Mouse (Mus musculus): ENCODE measurements around the gene Fkbp9. TPM values are rescaled to one million over a fixed set of nuclear protein-coding genes. Genes with fewer than 3 reads are reported as not detected.

Fkbp9 gene
- total RNA-seq, 2 experiments from 2014 or later, result 92.6 to 92.7 TPM

DNA sequence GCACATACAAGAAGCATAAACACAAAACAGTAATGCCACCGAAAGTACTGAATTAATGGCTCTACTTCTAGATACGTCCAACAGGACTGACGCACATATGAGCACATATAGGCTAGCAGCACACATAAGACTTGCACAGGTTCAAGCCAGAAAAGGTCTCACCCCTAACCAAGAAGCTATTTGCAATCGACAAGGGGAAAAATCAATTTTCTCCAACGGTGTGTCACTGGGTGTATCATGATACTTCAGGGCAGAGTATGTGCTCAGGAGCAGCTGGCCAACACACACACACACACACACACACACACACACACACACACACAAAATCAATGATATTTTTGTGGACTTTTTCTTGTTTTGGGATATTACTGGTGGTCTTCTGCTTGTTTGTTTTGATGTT is 73.6 kb downstream of the Fkbp9 start:
- DNase-seq, result no peak

DNA sequence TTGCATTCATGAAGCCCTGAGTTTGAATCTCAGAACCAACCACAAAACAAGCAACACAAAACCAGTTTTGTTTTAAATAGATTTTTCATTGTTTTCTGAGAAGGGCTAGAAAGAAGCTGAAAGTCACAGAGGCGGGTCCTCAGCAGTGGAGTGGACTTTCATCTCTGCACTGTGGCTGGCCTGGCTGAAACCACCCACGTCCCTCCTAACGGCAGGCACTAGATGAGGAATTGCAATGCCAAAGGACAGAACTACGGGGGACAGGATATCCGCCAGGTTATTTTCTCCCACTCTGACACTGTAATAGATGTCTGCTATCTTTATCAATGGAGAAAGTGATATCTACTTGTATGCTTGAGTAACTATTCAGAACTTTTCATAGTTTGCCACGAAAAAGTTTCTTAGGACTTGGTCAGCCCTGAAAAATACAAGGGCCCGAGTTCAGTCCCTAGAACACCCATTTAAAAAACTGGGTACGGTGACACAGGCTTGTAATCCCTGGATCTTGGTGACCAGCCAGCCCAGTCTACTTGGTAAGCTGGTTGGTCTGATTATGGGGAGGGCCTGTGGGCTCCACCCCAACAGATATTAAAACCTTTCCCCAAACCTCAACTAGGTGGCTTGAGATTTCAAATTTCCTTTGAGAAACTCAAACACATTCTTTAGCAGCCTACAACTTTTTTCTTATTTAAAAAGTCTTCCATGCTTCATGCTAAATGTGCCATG is 74.4 kb downstream of the Fkbp9 start:
- no peak for DNase-seq

GRCm38 (mm10) chr6:56907973-56908372 is 76.1 kb downstream of the Fkbp9 start:
- DNase-seq, result no peak

DNA sequence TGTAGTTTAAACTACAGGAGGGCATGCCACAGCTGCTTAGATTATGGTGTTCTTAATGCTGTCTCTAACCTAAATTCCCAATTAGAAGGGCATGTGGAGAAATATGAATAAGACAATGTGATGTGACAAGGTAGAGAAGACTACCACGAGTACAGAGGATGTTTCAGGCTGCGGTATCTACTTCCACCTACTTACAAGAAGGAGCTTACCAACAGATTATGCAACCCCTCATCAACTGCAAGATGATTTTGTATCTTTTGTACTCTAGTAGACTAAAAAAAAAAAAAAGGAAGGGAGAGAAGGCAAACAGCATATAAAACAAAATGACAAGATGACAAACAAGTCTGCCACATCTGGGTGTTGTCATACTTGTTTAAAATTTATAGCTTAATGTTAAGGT is 76.5 kb downstream of the Fkbp9 start:
- no peak for DNase-seq

- DNase-seq, result peak; percentile 82
Measured at GRCm38 (mm10) chr6:56908912-56909311, 77.1 kb downstream of the Fkbp9 start.

- DNase-seq, result no peak
Measured at GRCm38 (mm10) chr6:56910910-56911309, 79.1 kb downstream of the Fkbp9 start.

DNA sequence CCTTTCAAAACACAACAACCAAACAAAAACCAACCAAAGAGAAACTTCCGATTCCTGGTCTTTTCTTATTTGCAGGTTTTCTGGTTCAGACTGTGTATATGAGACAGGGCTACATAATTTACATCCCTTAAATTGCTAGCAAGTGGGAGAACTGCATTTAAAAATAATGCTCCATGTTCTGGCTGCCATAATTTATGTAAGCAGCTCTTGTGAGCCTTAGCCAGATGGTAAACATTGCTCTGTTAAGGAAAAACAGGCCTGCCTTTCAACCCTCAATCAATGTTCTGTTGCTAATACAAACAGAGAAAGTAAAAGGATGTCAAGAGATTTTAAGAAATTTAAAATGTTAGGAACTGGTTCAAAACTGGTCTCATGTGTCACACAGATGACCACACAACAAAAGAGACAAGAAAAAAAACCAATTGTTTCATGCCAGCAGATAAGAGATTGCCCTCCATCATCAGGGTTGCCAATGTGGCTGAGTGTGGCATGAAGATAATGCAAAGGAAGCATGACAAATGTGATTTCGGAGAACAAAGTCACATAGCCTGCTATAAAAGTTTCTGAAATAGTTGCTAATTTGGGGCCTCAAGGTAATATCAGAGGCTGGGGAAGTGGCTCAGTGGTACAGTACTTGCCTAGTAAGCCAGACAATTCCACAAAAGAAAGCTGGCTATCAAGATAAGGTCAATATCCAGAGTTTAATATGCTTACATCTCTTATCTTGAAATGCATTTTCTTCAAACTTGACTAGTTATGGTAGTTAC is 81.4 kb downstream of the Fkbp9 start:
- DNase-seq, result no peak

DNA sequence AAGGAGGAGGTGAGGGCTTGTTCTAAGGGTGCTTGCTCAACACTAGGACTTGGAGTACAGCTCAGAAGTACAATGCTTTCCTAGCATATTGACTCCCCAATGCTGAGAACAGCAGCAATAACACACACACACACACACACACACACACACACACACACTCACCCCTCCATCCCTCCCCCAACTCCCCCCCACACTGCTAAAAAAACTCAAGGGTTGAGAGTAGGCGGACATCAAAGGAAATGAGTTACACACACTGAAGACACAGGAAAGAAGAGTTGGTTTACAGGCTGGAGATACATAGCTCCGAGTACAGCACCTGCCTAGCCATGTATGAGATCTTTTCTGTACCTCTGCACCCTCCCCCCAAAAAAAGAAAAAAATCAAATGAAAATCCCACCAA is 84.4 kb downstream of the Fkbp9 start:
- no peak for DNase-seq

DNA sequence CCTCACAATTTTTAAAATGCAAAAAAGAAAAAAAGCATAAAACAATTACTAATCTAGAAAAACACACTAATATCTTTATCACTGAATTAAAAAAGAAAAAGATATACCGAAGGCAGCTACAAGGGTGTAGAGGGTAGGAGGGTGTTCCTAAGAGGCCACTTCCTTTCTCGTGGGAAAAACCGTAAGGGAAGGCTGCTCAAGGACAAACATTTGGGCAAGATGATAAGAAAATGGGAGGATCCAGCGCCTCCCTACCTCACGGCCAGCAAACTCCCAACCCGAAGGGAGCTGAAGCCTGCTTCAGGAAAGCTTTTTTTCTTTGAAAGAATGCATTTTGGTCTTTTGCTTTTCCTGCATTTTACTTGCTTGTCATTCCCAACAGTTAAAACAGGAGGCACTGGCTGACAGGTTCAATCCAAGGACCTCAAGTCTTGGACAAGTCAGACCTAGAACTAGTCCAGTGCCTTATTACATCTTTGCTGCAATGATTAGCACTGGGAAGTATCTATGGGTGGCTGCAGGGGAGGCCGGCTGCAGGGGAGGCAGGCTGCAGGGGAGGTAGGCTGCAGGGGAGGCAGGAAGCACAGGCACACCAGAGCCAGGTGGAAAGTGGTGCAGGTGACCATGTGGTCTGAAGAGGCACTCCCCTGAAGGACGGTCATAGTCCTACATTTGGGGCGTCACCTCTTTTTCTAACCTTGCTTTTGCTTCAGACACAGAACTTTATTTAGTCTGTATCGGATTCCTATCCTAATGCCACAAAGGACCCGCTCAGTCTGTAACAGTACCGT is 85.9 kb downstream of the Fkbp9 start:
- peak; percentile 14 for DNase-seq

DNA sequence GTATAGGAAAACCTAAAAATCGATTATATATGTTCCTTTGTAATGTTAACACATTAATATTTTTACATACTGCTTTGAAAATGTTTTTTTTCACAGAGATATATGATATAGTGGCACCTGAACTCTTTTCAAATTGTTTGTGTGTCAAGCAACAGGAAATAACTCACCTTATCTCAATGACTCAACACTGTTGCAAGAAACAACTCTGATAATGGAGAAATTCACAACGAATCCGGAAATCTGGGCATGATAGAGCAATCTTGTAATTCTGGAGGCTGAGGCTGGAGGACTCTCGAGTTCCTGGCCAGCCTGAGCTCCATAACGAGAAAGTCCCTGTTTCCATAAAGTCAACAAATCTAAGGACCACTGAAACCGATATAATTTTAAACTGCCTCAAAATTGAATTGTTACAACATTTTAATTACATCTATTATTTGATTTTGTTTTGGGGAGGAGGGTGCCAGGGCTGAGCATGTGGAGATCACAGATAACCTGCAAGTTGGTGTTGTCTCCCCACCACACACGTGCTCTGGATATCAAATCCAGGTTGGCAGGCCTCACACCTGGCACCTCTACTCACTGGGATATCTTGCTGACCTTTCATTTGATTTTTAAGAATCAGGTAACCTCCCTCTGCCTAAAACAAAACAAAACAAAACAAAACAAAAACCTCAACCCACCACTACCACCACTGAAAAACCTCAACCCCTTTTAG is 87.6 kb downstream of the Fkbp9 start:
- no peak for DNase-seq

GRCm38 (mm10) chr6:56920222-56921092 is 88.6 kb downstream of the Fkbp9 start:
- no peak for DNase-seq

GRCm38 (mm10) chr6:56923331-56923725 is 91.5 kb downstream of the Fkbp9 start:
- no peak for DNase-seq

DNA sequence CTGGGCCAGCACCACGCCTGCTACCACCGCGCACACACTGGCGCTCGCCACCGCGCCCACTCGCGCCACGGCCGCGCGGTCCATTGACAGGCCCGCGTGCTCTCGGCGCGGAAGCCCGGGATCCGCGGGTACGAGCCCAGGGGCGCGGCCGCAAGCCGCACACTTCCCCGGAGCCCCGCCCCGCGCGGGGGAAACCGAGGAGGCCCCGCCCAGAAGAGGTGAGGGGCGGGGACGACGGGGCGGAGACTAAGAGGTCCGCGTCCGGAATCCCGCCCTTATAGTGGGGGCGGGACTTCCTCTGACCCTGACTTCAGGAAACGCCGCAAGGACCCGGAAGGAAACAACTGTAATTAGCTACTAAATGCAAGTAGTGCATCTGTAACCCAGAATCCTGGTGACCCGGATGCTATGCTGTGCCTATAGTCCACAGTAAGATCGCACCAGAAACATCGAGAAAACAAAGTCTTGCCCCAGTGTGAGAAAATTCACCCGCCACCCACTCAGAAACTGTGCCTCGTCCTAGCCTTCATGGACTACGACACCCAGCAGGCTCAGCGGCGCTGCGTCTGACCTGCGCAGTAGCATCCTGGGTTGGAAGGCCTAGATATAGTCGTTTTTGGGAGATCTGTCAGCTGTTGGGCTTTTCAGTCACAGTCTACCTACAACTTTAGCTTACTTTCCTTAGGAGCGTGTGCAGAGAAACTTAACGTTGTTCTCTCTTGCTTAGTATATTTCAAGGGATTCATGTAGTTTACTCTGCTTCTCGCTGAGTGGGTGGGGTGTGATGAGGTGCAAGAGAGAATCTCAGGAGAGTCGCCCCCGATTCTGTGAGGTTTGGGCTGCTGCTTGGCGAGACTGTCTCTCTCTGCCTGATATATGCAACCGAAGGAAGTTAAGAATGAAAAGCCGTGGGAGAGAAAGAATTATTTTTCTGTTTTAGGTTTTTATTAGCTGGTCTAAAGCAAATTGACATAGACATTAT is 92.2 kb downstream of the Fkbp9 start, which contains the start of the genes Nt5c3 and Vmn1r4:
TSS of gene Nt5c3 (minus strand) at position 207 of the 982 bp plus-strand sequence.
TSS of gene Vmn1r4 (plus strand) at position 290 of the 982 bp plus-strand sequence.
- DNase-seq, result peak; percentile 96

Other genes starting within 250 kb of the Fkbp9 start
- gene Lsm5, start 127.3 kb upstream of the Fkbp9 start, total RNA-seq (2021), result 10 to 100 TPM; 36.3 to 43.7 TPM
- gene Avl9, start 117.2 kb upstream of the Fkbp9 start, total RNA-seq (2021), result 10 to 100 TPM; 18.8 to 21.0 TPM
- 10 to 100 TPM; 36.2 to 36.7 TPM for gene Kbtbd2, start 34.2 kb upstream of the Fkbp9 start, total RNA-seq (2021)
- 10 to 100 TPM; 24.8 to 29.0 TPM for gene Nt5c3, start 91.9 kb downstream of the Fkbp9 start, total RNA-seq (2021)
- gene Vmn1r4, start 92.0 kb downstream of the Fkbp9 start, total RNA-seq (2021), result under 1 TPM; 0.30 to 0.36 TPM
- not detected for gene Vmn1r5, start 138.2 kb downstream of the Fkbp9 start, total RNA-seq (2021)
- not detected for gene Vmn1r6, start 165.2 kb downstream of the Fkbp9 start, total RNA-seq (2021)
- not detected for gene Vmn1r7, start 193.3 kb downstream of the Fkbp9 start, total RNA-seq (2021)
- not detected for gene Vmn1r8, start 200.2 kb downstream of the Fkbp9 start, total RNA-seq (2021)
- gene Vmn1r9, start 234.7 kb downstream of the Fkbp9 start, total RNA-seq (2021), result not detected

All from adrenal gland, postnatal 10 days (tissue).